Mouse (Mus musculus): ENCODE data around the gene Ppdpf.
"Not testable (repeated sequence)": the region's sequence is repeated elsewhere in the genome, so short reads cannot be mapped to it uniquely, and the experiment has no call there.

Ppdpf gene

GRCm38 (mm10) chr2:181159091-181159514 is 27.9 kb upstream of the Ppdpf start:
- DNase-seq (ENCODE audit: low read depth, low spot score) = no peak

- DNase-seq (ENCODE audit: low read depth, low spot score) = no peak
Observed at GRCm38 (mm10) chr2:181159771-181160170, 27.3 kb upstream of the Ppdpf start.

- DNase-seq (ENCODE audit: low read depth, low spot score) = no peak
Observed at GRCm38 (mm10) chr2:181160821-181161220, 26.2 kb upstream of the Ppdpf start.

GRCm38 (mm10) chr2:181166469-181166868 is 20.6 kb upstream of the Ppdpf start:
- DNase-seq (ENCODE audit: low read depth, low spot score) = no peak

- DNase-seq (ENCODE audit: low read depth, low spot score) = no peak
Observed at GRCm38 (mm10) chr2:181174646-181175045, 12.4 kb upstream of the Ppdpf start.

GRCm38 (mm10) chr2:181178015-181178414 is 9.0 kb upstream of the Ppdpf start:
- DNase-seq (ENCODE audit: low read depth, low spot score) = no peak

- no peak for DNase-seq (ENCODE audit: low read depth, low spot score)
Observed at GRCm38 (mm10) chr2:181178471-181178870, 8.6 kb upstream of the Ppdpf start.

- no peak for DNase-seq (ENCODE audit: low read depth, low spot score)
Observed at GRCm38 (mm10) chr2:181180898-181181297, 6.1 kb upstream of the Ppdpf start.

- peak; percentile 88 for DNase-seq (ENCODE audit: low read depth, low spot score)
Observed at GRCm38 (mm10) chr2:181186635-181187034, 412 bp upstream of the Ppdpf start.

- DNase-seq (ENCODE audit: low read depth, low spot score) = no peak
Observed at GRCm38 (mm10) chr2:181188681-181189080, 1.6 kb downstream of the Ppdpf start.

GRCm38 (mm10) chr2:181189321-181189720 is 2.3 kb downstream of the Ppdpf start:
- DNase-seq (ENCODE audit: low read depth, low spot score) = no peak

- not testable (repeated sequence) for DNase-seq (ENCODE audit: low read depth, low spot score)
Observed at GRCm38 (mm10) chr2:181191385-181191784, 4.3 kb downstream of the Ppdpf start.

GRCm38 (mm10) chr2:181191936-181192335 is 4.9 kb downstream of the Ppdpf start:
- no peak for DNase-seq (ENCODE audit: low read depth, low spot score)

- DNase-seq (ENCODE audit: low read depth, low spot score) = no peak
Observed at GRCm38 (mm10) chr2:181193044-181193443, 6.0 kb downstream of the Ppdpf start.

GRCm38 (mm10) chr2:181196628-181197300 is 9.7 kb downstream of the Ppdpf start:
- DNase-seq (ENCODE audit: low read depth, low spot score) = no peak

- no peak for DNase-seq (ENCODE audit: low read depth, low spot score)
Observed at GRCm38 (mm10) chr2:181201606-181202005, 14.6 kb downstream of the Ppdpf start.

GRCm38 (mm10) chr2:181202422-181202821 is 15.4 kb downstream of the Ppdpf start, which contains the start of gene Ptk6:
Ptk6 (minus strand) TSS chr2:181202789.
- no peak for DNase-seq (ENCODE audit: low read depth, low spot score)

GRCm38 (mm10) chr2:181202886-181203285 is 15.8 kb downstream of the Ppdpf start:
- DNase-seq (ENCODE audit: low read depth, low spot score) = no peak

- DNase-seq (ENCODE audit: low read depth, low spot score) = no peak
Observed at GRCm38 (mm10) chr2:181205678-181206077, 18.6 kb downstream of the Ppdpf start.

- DNase-seq (ENCODE audit: low read depth, low spot score) = no peak
Observed at GRCm38 (mm10) chr2:181206118-181206517, 19.1 kb downstream of the Ppdpf start.

GRCm38 (mm10) chr2:181212389-181213020 is 25.5 kb downstream of the Ppdpf start:
- DNase-seq (ENCODE audit: low read depth, low spot score) = no peak

- peak; percentile 52 for DNase-seq (ENCODE audit: low read depth, low spot score)
Observed at GRCm38 (mm10) chr2:181213021-181213445, 26.0 kb downstream of the Ppdpf start, which contains the start of gene Srms. Srms (minus strand) TSS chr2:181213185.

- no peak for DNase-seq (ENCODE audit: low read depth, low spot score)
Observed at GRCm38 (mm10) chr2:181216037-181216436, 29.0 kb downstream of the Ppdpf start.

All from forelimb bud, embryonic 11.5 days (tissue).